Mouse (Mus musculus) bone marrow, adult 2 months (tissue): ENCODE results near the gene Rnf215. TPM values are rescaled to one million over a fixed set of nuclear protein-coding genes. Genes with fewer than 3 reads are reported as not detected.
A peak's percentile ranks its signal among the peaks of the same experiment; 100 is the strongest.

Experiments
- H3K27ac ChIP-seq: fragments of 200-500 bp; 2 replicates; pipeline ENCODE4 v1.5.1; 2012; ENCODE audit warnings: low read depth, mild to moderate bottlenecking, control low read depth, inconsistent platforms, low read length; ENCODE audit not compliant: control insufficient read depth, poor library complexity, insufficient read depth
- H3K4me1 ChIP-seq: fragments of 200-500 bp; 2 replicates; pipeline ENCODE4 v1.6.1; 2011; ENCODE audit warnings: low read length; ENCODE audit not compliant: control insufficient read depth, insufficient read depth
- H3K4me3 ChIP-seq: fragments of 200-500 bp; replicated peaks from 2 replicates; pipeline ENCODE3; 2011; ENCODE audit warnings: mild to moderate bottlenecking, low read depth, low read length, control low read depth; ENCODE audit not compliant: control insufficient read depth
- CTCF ChIP-seq: fragments of 200-500 bp; IDR thresholded peaks from 2 replicates; pipeline ENCODE4 v1.5.1; 2011; ENCODE audit warnings: low read length, control low read depth; ENCODE audit not compliant: control insufficient read depth, insufficient read depth
- POLR2A ChIP-seq: fragments of 200-500 bp; IDR thresholded peaks from 2 replicates; pipeline ENCODE4 v1.6.1; 2011; ENCODE audit warnings: low read depth, mild to moderate bottlenecking, control low read depth, low read length, borderline replicate concordance; ENCODE audit not compliant: control insufficient read depth
- WGBS: fragments of 180-500 bp; shearing (Covaris S2); methylation state at CpG from one replicate; pipeline ENCODE4 v1.1.7; 2018; 5-methylcytosine and 5-hydroxymethylcytosine counted together
- polyA plus RNA-seq: library from polyadenylated mRNA; stranded (reverse); fragments of >200 nt; gene quantifications from 2 replicates; pipeline ENCODE4 v1.2.4, GENCODE M21; 2011; ENCODE audit warnings: low replicate concordance; ENCODE audit not compliant: missing spikeins, insufficient read depth, insufficient read length

Rnf215 gene
- 8.5 and 10.5 TPM in 2 replicates for polyA plus RNA-seq

- 2% methylated on average over 62 of the region's 66 CpGs for WGBS
- TF ChIP-seq CTCF = peak; percentile 64
- peak; percentile 64; the same call in 1 of the 2 replicates for TF ChIP-seq POLR2A
- peak within 1 kb of the TSS; percentile 94 for H3K27ac ChIP-seq
- no peaks in the 10 kb centered on the region; the same call in 1 of the 2 replicates for H3K4me1 ChIP-seq
- H3K4me3 ChIP-seq = peak within 1 kb of the TSS; percentile 96
Measured at GRCm38 (mm10) chr11:4134986-4135935, at the start of gene Rnf215. TSS of gene Rnf215 (plus strand) at chr11:4135202.

GRCm38 (mm10) chr11:4086246-4086645, 48.8 kb upstream of the Rnf215 start:
- H3K27ac ChIP-seq = no peak overlapping the region
- WGBS = 55% methylated on average over 1 of the region's 1 CpGs
- H3K4me1 ChIP-seq = no peaks in the 10 kb centered on the region
- TF ChIP-seq CTCF (no peak), POLR2A (no peak)
- H3K4me3 ChIP-seq = no peak overlapping the region

- WGBS = 51% methylated on average over 2 of the region's 2 CpGs
- no peak overlapping the region for H3K4me3 ChIP-seq
- TF ChIP-seq CTCF (no peak), POLR2A (no peak)
- H3K27ac ChIP-seq = no peak overlapping the region
- no peaks in the 10 kb centered on the region for H3K4me1 ChIP-seq
Measured at GRCm38 (mm10) chr11:4087267-4087666, 47.7 kb upstream of the Rnf215 start.

- H3K27ac ChIP-seq = no peak overlapping the region
- H3K4me1 ChIP-seq = peaks cover 4% of the 10 kb centered on the region
- WGBS = 82% methylated on average over 18 of the region's 18 CpGs
- no peak for TF ChIP-seq CTCF
- TF ChIP-seq POLR2A = no peak
- peak overlapping the region; percentile 87 for H3K4me3 ChIP-seq
Measured at GRCm38 (mm10) chr11:4093459-4094377, 41.3 kb upstream of the Rnf215 start.

GRCm38 (mm10) chr11:4094378-4095170, 40.4 kb upstream of the Rnf215 start:
- no peak for TF ChIP-seq POLR2A
- peak; percentile 71 for TF ChIP-seq CTCF
- peaks cover 4% of the 10 kb centered on the region for H3K4me1 ChIP-seq
- WGBS = 5% methylated on average over 21 of the region's 24 CpGs
- H3K4me3 ChIP-seq = peak overlapping the region; percentile 87
- H3K27ac ChIP-seq = peak overlapping the region; percentile 34

- H3K4me1 ChIP-seq = peaks cover 4% of the 10 kb centered on the region
- WGBS = 6% methylated on average over 34 of the region's 34 CpGs
- peak within 1 kb of the TSS; percentile 87 for H3K4me3 ChIP-seq
- H3K27ac ChIP-seq = peak within 1 kb of the TSS; percentile 71
- TF ChIP-seq CTCF = no peak; the same call in 1 of the 2 replicates
- TF ChIP-seq POLR2A = peak; percentile 54; the same call in 1 of the 2 replicates
Measured at GRCm38 (mm10) chr11:4095171-4096053, 39.6 kb upstream of the Rnf215 start, which contains the start of gene Mtfp1. TSS of gene Mtfp1 (minus strand) at chr11:4095445.
